Mouse (Mus musculus) hindbrain, postnatal 0 days (tissue): ENCODE results near the gene Dab2. TPM values are rescaled to one million over a fixed set of nuclear protein-coding genes. Genes with fewer than 3 reads are reported as not detected.
A peak's percentile ranks its signal among the peaks of the same experiment; 100 is the strongest.

ENCODE experiments used
- ATAC-seq: fragments of 200-750 bp; cut with Nextera tagmentation; 2 replicates; pipeline ENCODE4 v1.8.0; 2017; ENCODE audit warnings: mild to moderate bottlenecking, moderate TSS enrichment, moderate library complexity
- DNase-seq: peaks from one replicate; pipeline ENCODE4 v3.0.0-alpha.2; 2015; ENCODE audit warnings: low spot score
- H3K27ac ChIP-seq: fragments of 300-500 bp; sonication (generic); 2 replicates; pipeline ENCODE4 v1.5.1; 2014; ENCODE audit warnings: mild to moderate bottlenecking
- H3K27me3 ChIP-seq: fragments of 300-500 bp; sonication (generic); 2 replicates; pipeline ENCODE4 v1.6.1; 2014; ENCODE audit warnings: low read length, mixed read lengths; ENCODE audit not compliant: insufficient read depth
- H3K36me3 ChIP-seq: fragments of 300-500 bp; sonication (generic); 2 replicates; pipeline ENCODE4 v1.6.1; 2014; ENCODE audit warnings: low read length, mixed read lengths; ENCODE audit not compliant: insufficient read depth
- H3K4me1 ChIP-seq: fragments of 300-500 bp; sonication (generic); 2 replicates; pipeline ENCODE4 v1.6.1; 2014; ENCODE audit warnings: antibody characterized with exemption, low read length, mixed read lengths; ENCODE audit not compliant: insufficient read depth
- H3K4me2 ChIP-seq: fragments of 300-500 bp; sonication (generic); 2 replicates; pipeline ENCODE4 v1.6.1; 2014; ENCODE audit warnings: low read depth, mild to moderate bottlenecking, low read length, moderate library complexity, mixed read lengths
- H3K4me3 ChIP-seq: fragments of 300-500 bp; sonication (generic); 2 replicates; pipeline ENCODE4 v1.5.1; 2014; ENCODE audit warnings: low read length
- H3K9ac ChIP-seq: fragments of 300-500 bp; sonication (generic); replicated peaks from 2 replicates; pipeline ENCODE4 v1.6.1; 2014; ENCODE audit warnings: mild to moderate bottlenecking, low read length, moderate library complexity, mixed read lengths
- H3K9me3 ChIP-seq: fragments of 300-500 bp; sonication (generic); 2 replicates; pipeline ENCODE4 v1.6.1; 2016; ENCODE audit warnings: low read length, mixed read lengths
- CTCF ChIP-seq: IDR thresholded peaks from 2 replicates; pipeline ENCODE4 v1.5.1; 2016; ENCODE audit warnings: antibody characterized with exemption, control low read depth, low read depth
- WGBS: fragments of 180-500 bp; shearing (Covaris S2); extraction: QIAGEN DNeasy Blood & Tissue Kit; methylation state at CpG from one replicate; pipeline ENCODE4 v1.1.7; 2014; 5-methylcytosine and 5-hydroxymethylcytosine counted together
- polyA plus RNA-seq: library from polyadenylated mRNA; unstranded; fragments of >200 nt; fragmentation: Nextera tagmentation; extraction: Ambion mirVana; gene quantifications from 2 replicates; pipeline ENCODE4 v1.2.1, GENCODE M21; 2015
- total RNA-seq: library from RNA; depleted of rRNA; stranded (reverse); fragments of >200 nt; gene quantifications from 2 replicates; pipeline ENCODE4 v1.2.3, GENCODE M21; 2014

Dab2 gene
- total and polyA plus RNA-seq, 2 experiments from 2014 or later, result 17.3 to 18.2 TPM

- DNase-seq, result no peak
- TF ChIP-seq CTCF, result no peak
- H3K27ac ChIP-seq, result no peak overlapping the region
- H3K9ac ChIP-seq, result no peak overlapping the region
- no peak for ATAC-seq
- no peak overlapping the region for H3K4me3 ChIP-seq
- H3K36me3 ChIP-seq, result no peaks in the 10 kb centered on the region
- H3K9me3 ChIP-seq, result no peaks in the 10 kb centered on the region
- H3K4me1 ChIP-seq, result peaks cover 3% of the 10 kb centered on the region; the same call in 1 of the 2 replicates
- H3K27me3 ChIP-seq, result no peaks in the 10 kb centered on the region
- H3K4me2 ChIP-seq, result no peak overlapping the region
- WGBS, result 93% methylated on average over 2 of the region's 2 CpGs
These were observed 144.9 kb downstream of the Dab2 start for GRCm38 (mm10) chr15:6444452-6444851.

GRCm38 (mm10) chr15:6445135-6445534 lies 145.5 kb downstream of the Dab2 start, which contains the start of gene C9:
Gene C9 (plus strand): TSS chr15:6445327.
- no peak for TF ChIP-seq CTCF
- ATAC-seq (no peak), DNase-seq (no peak)
- Histone ChIP-seq H3K36me3 (no peaks in the 10 kb centered on the region), H3K9ac (no peak within 1 kb of the TSS), H3K9me3 (no peaks in the 10 kb centered on the region), H3K4me1 (peaks cover 3% of the 10 kb centered on the region; the same call in 1 of the 2 replicates), H3K27me3 (no peaks in the 10 kb centered on the region), H3K4me2 (no peak within 1 kb of the TSS), H3K27ac (no peak within 1 kb of the TSS), H3K4me3 (no peak within 1 kb of the TSS)
- WGBS, result 76% methylated on average over 2 of the region's 2 CpGs

- DNase-seq, result no peak
- Histone ChIP-seq H3K36me3 (no peaks in the 10 kb centered on the region), H3K4me3 (no peak overlapping the region), H3K9ac (no peak overlapping the region), H3K4me1 (peaks cover 3% of the 10 kb centered on the region; the same call in 1 of the 2 replicates), H3K9me3 (no peaks in the 10 kb centered on the region), H3K27me3 (no peaks in the 10 kb centered on the region), H3K4me2 (no peak overlapping the region), H3K27ac (no peak overlapping the region)
- 73% methylated on average over 1 of the region's 1 CpGs for WGBS
- TF ChIP-seq CTCF, result no peak
- ATAC-seq, result no peak
These were observed 146.6 kb downstream of the Dab2 start for GRCm38 (mm10) chr15:6446181-6446580.

GRCm38 (mm10) chr15:6448892-6449291 lies 149.3 kb downstream of the Dab2 start:
- 25% methylated on average over 9 of the region's 9 CpGs for WGBS
- TF ChIP-seq CTCF, result no peak
- Histone ChIP-seq H3K4me2 (peak overlapping the region; percentile 21; the same call in 1 of the 2 replicates), H3K4me3 (no peak overlapping the region), H3K27me3 (no peaks in the 10 kb centered on the region), H3K36me3 (no peaks in the 10 kb centered on the region), H3K9ac (no peak overlapping the region), H3K9me3 (no peaks in the 10 kb centered on the region), H3K4me1 (peaks cover 3% of the 10 kb centered on the region; the same call in 1 of the 2 replicates), H3K27ac (no peak overlapping the region)
- no peak for DNase-seq
- no peak for ATAC-seq

GRCm38 (mm10) chr15:6454461-6454860 lies 154.9 kb downstream of the Dab2 start:
- no peak overlapping the region for H3K27ac ChIP-seq
- H3K4me2 ChIP-seq, result no peak overlapping the region
- DNase-seq (no peak), ATAC-seq (no peak)
- H3K9me3 ChIP-seq, result no peaks in the 10 kb centered on the region
- 76% methylated on average over 2 of the region's 2 CpGs for WGBS
- H3K36me3 ChIP-seq, result no peaks in the 10 kb centered on the region
- H3K4me3 ChIP-seq, result no peak overlapping the region
- no peaks in the 10 kb centered on the region for H3K4me1 ChIP-seq
- no peak overlapping the region for H3K9ac ChIP-seq
- no peak for TF ChIP-seq CTCF
- H3K27me3 ChIP-seq, result no peaks in the 10 kb centered on the region

GRCm38 (mm10) chr15:6461381-6461780 lies 161.8 kb downstream of the Dab2 start:
- H3K4me3 ChIP-seq, result no peak overlapping the region
- H3K27ac ChIP-seq, result no peak overlapping the region
- H3K36me3 ChIP-seq, result no peaks in the 10 kb centered on the region
- TF ChIP-seq CTCF, result no peak
- DNase-seq (no peak), ATAC-seq (no peak)
- H3K4me2 ChIP-seq, result no peak overlapping the region
- 69% methylated on average over 8 of the region's 8 CpGs for WGBS
- no peaks in the 10 kb centered on the region for H3K4me1 ChIP-seq
- no peak overlapping the region for H3K9ac ChIP-seq
- H3K27me3 ChIP-seq, result no peaks in the 10 kb centered on the region
- H3K9me3 ChIP-seq, result no peaks in the 10 kb centered on the region

- no peak overlapping the region for H3K4me2 ChIP-seq
- H3K4me3 ChIP-seq, result no peak overlapping the region
- H3K9me3 ChIP-seq, result no peaks in the 10 kb centered on the region
- WGBS, result 75% methylated on average over 3 of the region's 3 CpGs
- H3K9ac ChIP-seq, result no peak overlapping the region
- no peak for DNase-seq
- no peak overlapping the region for H3K27ac ChIP-seq
- ATAC-seq, result no peak
- no peaks in the 10 kb centered on the region for H3K27me3 ChIP-seq
- H3K36me3 ChIP-seq, result no peaks in the 10 kb centered on the region
- TF ChIP-seq CTCF, result no peak
- no peaks in the 10 kb centered on the region for H3K4me1 ChIP-seq
These were observed 163.9 kb downstream of the Dab2 start for GRCm38 (mm10) chr15:6463361-6463923.
